Mouse (Mus musculus) megakaryocyte, embryonic 14.5 days (primary cell): ENCODE data around the gene Adamts9.

Experiments
- FLI1 ChIP-seq: IDR thresholded peaks from 2 replicates; pipeline ENCODE4 v1.6.1; 2012; ENCODE audit warnings: low read length, inconsistent platforms, mixed read lengths
- GATA1 ChIP-seq: IDR thresholded peaks from 3 replicates; pipeline ENCODE4 v1.6.1; 2012; ENCODE audit warnings: mixed read lengths, low read length, inconsistent platforms, borderline replicate concordance

GRCm38 (mm10) chr6:92737116-92737515 is 206.2 kb downstream of the Adamts9 start:
- TF ChIP-seq GATA1 (no peak), FLI1 (no peak)
